Mouse (Mus musculus) kidney, adult 2 months (tissue): ENCODE results near the gene AI854703.
"Not testable (repeated sequence)": the region's sequence is repeated elsewhere in the genome, so short reads cannot be mapped to it uniquely, and the experiment has no call there.

Source experiments
- CTCF ChIP-seq: fragments of 200-500 bp; conservative IDR thresholded peaks from 2 replicates; pipeline ENCODE4 v1.5.1; 2011; ENCODE audit warnings: low read depth, mild to moderate bottlenecking, control low read depth, low read length, moderate library complexity, mixed read lengths; ENCODE audit not compliant: insufficient read depth, insufficient read length
- POLR2A ChIP-seq: fragments of 200-500 bp; IDR thresholded peaks from one replicate; pipeline ENCODE4 v1.6.1; 2011; ENCODE audit warnings: low read depth, low read length, control low read depth

DNA sequence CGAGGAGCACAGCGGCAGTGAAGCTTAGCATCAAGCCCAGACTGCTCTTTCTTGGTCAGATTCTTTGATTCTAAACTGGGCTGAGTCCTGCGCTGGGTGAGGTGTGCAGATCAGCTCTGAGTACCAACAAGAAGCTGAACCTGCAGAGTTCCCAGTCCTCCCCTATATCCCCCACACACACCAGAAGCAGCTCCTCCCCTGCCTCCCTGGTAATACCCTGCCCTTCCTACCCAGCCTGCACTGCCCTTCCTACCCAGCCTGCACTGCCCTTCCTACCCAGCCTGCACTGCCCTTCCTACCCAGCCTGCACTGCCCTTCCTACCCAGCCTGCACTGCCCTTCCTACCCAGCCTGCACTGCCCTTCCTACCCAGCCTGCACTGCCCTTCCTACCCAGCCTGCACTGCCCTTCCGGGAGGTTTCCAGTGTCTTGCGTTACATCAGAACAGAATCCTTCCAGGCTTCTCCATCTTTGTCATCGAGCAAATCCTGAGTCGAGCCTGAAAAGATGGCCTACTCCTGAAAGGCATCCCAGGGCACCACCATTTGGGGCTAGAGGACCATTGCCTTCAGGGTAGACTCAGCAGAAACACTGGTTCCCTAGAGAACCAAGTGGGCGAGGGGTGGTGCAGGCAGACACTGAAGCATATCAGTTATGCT, 4.2 kb upstream of the AI854703 start:
- not testable (repeated sequence) for TF ChIP-seq POLR2A, CTCF
